Mouse (Mus musculus) left cerebral cortex, adult 2 months (tissue): ENCODE data around the gene Comt. TPM values are rescaled to one million over a fixed set of nuclear protein-coding genes. Genes with fewer than 3 reads are reported as not detected.
A peak's percentile ranks its signal among the peaks of the same experiment; 100 is the strongest.

ENCODE experiments used
- DNase-seq, 2 experiments: peaks; one replicate each; pipeline ENCODE4 v3.0.0; 2021 to 2022; ENCODE audit warnings: low spot score in 2 of 2, mixed read lengths in 1 of 2; ENCODE audit errors: extremely low spot score in 1 of 2
- H3K27ac ChIP-seq: fragments of 200-600 bp; 2 replicates; pipeline ENCODE4 v1.8.1; 2022
- H3K4me3 ChIP-seq: fragments of 200-600 bp; 2 replicates; pipeline ENCODE4 v1.8.1; 2022
- CTCF ChIP-seq: fragments of 200-600 bp; IDR thresholded peaks from 2 replicates; pipeline ENCODE4 v1.8.1; 2022; ENCODE audit warnings: antibody characterized with exemption, mild to moderate bottlenecking, moderate library complexity
- intact Hi-C: fragments of 180-260 bp; cut with DNase I; formaldehyde crosslinking; loops from one replicate; pipeline ENCODE4 v1.15.1; 2025
- long read RNA-seq, 2 experiments: library from polyadenylated mRNA; stranded (forward); transcript quantifications; one replicate each; pipeline ENCODE4 v2.0.0; 2021; ENCODE audit warnings: borderline mapping rate in 2 of 2
- total RNA-seq, 2 experiments: library from RNA; stranded (reverse); gene quantifications; 2 replicates each; pipeline ENCODE4 v1.2.3; 2021

Comt gene
- total RNA-seq = 10 to 100 TPM; 87.2 to 87.6 TPM
- long read RNA-seq, experiment 1, transcript Comt-202 (5 exons, 1,866 nt) = major isoform, 28 of 57 reads
- long read RNA-seq, experiment 1, transcript Comt-201 (6 exons, 1,397 nt) = minor isoform, 22 of 57 reads
- long read RNA-seq, experiment 1, partial matches to known transcripts = 5 of 57 reads
- long read RNA-seq, experiment 1, other reads (novel, unspliced or antisense) = 2 of 57 reads
- long read RNA-seq, experiment 2, transcript Comt-201 (6 exons, 1,397 nt) = minor isoform, 11 of 31 reads
- long read RNA-seq, experiment 2, transcript Comt-202 (5 exons, 1,866 nt) = major isoform, 16 of 31 reads
- long read RNA-seq, experiment 2, partial matches to known transcripts = 3 of 31 reads
- long read RNA-seq, experiment 2, other reads (novel, unspliced or antisense) = 1 of 31 reads

GRCm38 (mm10) chr16:18426802-18427280 is at the start of gene Comt:
Gene Comt (minus strand): TSS chr16:18426852.
- DNase-seq = no peak
- TF ChIP-seq CTCF = no peak
- intact Hi-C loops = loop anchor here (5.0 kb wide), 2 partner anchors 80 to 190 kb away; partner anchors contain the start of genes Arvcf and Tango2
- Histone ChIP-seq H3K27ac (peak within 1 kb of the TSS; percentile 97), H3K4me3 (peak within 1 kb of the TSS; percentile 92)

GRCm38 (mm10) chr16:18474021-18474420 is 47.4 kb upstream of the Comt start:
- no peak for DNase-seq
- intact Hi-C loops = no loop called here

DNA sequence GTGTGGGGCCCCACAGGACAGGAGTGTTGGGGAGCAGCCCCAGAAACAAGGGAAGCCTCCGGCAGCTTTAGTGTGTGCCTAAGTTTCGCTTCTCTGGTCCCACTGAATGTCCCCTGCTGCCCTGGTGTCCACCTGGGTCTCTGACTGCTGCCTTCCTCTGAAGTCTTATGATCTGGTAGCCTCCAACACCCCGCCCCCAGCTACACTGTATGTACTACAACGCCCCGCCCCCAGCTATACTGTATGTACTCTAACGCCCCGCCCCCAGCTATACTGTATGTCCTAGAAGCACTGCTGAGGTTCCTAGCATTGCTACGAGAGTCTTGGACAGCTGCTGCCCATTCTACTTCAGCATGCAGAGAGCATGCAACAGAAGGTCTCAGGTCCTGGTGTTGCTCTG is 46.3 kb upstream of the Comt start:
- TF ChIP-seq CTCF = no peak
- peak in 1 of 2 experiments; percentile 3 for DNase-seq
- intact Hi-C loops = no loop called here
- Histone ChIP-seq H3K4me3 (no peak overlapping the region), H3K27ac (no peak overlapping the region)

More at GRCm38 (mm10) chr16:18474021-18474420, 47.4 kb upstream of the Comt start:
- Histone ChIP-seq H3K27ac (no peak overlapping the region), H3K4me3 (no peak overlapping the region)
- TF ChIP-seq CTCF = no peak

GRCm38 (mm10) chr16:18472416-18472815 is 45.8 kb upstream of the Comt start:
- H3K27ac ChIP-seq = no peak overlapping the region
- H3K4me3 ChIP-seq = no peak overlapping the region
- TF ChIP-seq CTCF = no peak
- DNase-seq = no peak
- intact Hi-C loops = no loop called here

DNA sequence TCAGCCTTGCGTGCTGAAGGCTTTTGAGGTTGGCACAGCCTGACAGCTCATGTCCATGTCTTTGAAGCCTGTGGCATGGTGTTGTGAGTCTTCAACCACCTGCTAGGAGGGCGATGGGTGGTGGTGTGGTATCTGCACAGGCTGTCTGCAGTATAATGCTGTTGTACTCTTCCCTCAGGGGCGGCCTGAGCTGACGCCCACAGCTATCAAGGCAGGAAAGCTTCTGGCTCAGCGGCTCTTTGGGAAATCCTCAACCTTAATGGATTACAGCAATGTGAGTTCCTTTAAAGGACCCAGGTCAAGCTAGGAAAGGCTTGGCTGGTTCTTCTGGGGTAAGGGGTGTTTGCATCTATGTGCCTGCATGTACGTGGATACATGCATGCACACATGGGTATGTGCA is 45.3 kb upstream of the Comt start:
- H3K4me3 ChIP-seq = no peak overlapping the region
- peak in 1 of 2 experiments; percentile 8 for DNase-seq
- no peak overlapping the region for H3K27ac ChIP-seq
- no peak for TF ChIP-seq CTCF
- intact Hi-C loops = no loop called here

- TF ChIP-seq CTCF = no peak
- peak in 1 of 2 experiments; percentile 4 for DNase-seq
- intact Hi-C loops = no loop called here
- Histone ChIP-seq H3K4me3 (no peak overlapping the region), H3K27ac (no peak overlapping the region)
Observed at GRCm38 (mm10) chr16:18471381-18471955, 44.8 kb upstream of the Comt start.

DNA sequence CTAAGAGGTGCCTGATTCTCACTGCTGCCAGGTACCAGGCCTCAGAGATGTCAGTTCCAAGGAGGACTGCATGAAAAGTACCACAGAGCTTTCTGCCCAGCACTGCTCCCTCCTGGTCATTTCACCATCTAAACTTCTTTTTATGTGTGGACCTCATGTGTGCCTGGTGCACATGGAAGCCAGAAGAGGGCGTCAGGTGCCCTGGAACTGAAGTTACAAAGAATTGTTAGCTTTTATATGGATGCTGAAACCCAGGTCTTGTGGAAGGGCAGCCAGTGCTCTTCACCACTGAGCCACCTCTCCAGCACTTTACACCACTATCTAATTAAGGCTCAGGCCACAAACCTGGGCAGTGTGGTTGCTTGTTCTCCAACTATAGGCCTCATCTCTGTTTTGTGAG is 44.2 kb upstream of the Comt start:
- intact Hi-C loops = no loop called here
- H3K27ac ChIP-seq = no peak overlapping the region
- TF ChIP-seq CTCF = no peak; the same call in 1 of the 2 replicates
- H3K4me3 ChIP-seq = no peak overlapping the region
- peak in 1 of 2 experiments; percentile 5 for DNase-seq

DNA sequence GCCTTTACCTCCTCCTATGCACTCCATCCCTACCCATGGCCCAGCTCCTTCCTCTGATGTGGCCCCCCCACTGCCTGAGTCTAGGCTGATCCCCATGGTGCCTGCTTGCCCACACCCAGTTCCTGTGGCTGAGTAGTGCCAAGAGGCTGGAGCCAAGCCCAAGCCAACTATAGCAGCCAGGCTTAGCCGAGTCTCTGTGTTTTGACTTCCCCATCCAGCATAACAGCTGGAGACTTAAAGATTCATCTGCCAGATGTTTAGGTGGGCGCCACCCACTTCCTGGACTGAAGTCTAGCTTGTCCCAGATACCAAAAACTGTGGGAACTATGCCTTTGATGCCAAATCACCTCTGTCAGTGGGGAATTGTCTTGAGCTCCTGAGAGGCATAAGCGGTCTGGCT is 37.6 kb upstream of the Comt start:
- intact Hi-C loops = no loop called here
- DNase-seq = peak in 1 of 2 experiments; percentile 35

DNA sequence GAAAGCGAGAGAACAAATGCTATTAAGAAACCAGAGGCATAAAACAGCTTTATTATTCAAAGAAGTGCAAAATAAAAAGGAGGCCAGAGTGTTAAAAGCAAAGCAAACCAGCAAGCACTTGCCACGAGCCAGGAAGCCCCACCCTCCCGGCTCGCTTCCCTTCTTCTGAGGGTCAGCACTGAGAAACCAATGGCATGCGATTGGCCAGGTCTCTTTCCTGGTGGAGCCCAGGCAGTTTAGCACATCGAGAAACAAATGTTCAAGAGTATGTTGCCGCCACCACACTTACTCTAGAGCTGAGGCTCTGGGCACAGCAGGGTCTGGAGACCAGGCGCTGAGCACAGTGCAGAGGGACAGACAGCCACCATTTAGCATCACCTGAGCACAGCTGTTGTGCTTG is 35.9 kb upstream of the Comt start:
- no peak overlapping the region for H3K4me3 ChIP-seq
- TF ChIP-seq CTCF = no peak
- H3K27ac ChIP-seq = no peak overlapping the region
- intact Hi-C loops = no loop called here
- no peak for DNase-seq

More for the DNA sequence above, 37.6 kb upstream of the Comt start:
- Histone ChIP-seq H3K4me3 (no peak overlapping the region), H3K27ac (peak overlapping the region; percentile 40; the same call in 1 of the 2 replicates)
- no peak for TF ChIP-seq CTCF

DNA sequence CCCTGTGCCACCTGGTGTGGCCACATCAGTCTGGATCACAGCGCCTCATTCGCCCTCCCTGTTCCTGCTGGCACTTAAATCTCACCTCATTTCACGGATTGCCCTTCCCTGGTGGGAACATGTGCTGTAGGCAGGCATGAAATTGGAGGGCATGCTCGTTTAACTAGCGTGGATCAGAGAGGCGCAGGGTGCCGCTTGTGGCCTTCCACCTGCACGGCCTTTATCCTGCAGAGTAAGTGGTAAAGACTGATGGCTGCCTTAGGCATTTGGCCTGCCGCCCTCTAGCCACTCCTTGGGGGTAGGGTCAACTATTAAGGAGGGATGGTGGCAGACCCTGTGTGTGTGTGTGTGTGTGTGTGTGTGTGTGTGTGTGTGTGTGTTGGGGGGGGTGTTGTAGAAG is 35.4 kb upstream of the Comt start:
- Histone ChIP-seq H3K27ac (no peak overlapping the region), H3K4me3 (no peak overlapping the region)
- TF ChIP-seq CTCF = no peak
- no peak for DNase-seq
- intact Hi-C loops = no loop called here

GRCm38 (mm10) chr16:18460826-18461225 is 34.2 kb upstream of the Comt start:
- no peak for DNase-seq
- no peak for TF ChIP-seq CTCF
- intact Hi-C loops = no loop called here
- no peak overlapping the region for H3K4me3 ChIP-seq
- H3K27ac ChIP-seq = no peak overlapping the region

DNA sequence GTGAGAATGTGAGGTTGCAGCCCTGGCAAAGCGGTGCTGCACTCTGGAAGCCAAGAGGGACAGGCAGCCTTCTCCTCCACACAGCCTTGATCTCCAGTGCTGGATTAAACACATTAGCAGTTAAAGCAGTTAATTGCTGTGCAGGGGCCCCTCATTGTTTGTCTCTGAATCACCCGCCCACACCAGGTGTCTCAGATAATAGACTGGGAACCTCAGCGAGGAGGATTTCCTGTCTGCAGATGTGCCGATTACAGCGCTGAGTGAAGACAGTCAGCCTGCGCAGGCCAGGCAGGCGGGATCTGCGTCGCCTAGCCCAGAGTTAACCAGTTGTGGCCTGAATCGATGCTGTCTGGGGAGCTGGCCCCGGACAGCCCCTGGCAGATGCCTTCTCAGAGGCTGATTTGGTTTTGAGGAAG is 33.3 kb upstream of the Comt start:
- intact Hi-C loops = no loop called here
- no peak overlapping the region for H3K4me3 ChIP-seq
- no peak overlapping the region for H3K27ac ChIP-seq

More for the DNA sequence above, 33.3 kb upstream of the Comt start:
- no peak for TF ChIP-seq CTCF
- peak in 1 of 2 experiments; percentile 57 for DNase-seq
